Mouse (Mus musculus) heart, postnatal 10 days (tissue): ENCODE data around the gene Trappc6b. TPM values are rescaled to one million over a fixed set of nuclear protein-coding genes. Genes with fewer than 3 reads are reported as not detected.

Source experiments
- DNase-seq, 2 experiments: peaks; one replicate each; pipeline ENCODE4 v3.0.0; 2021
- intact Hi-C: fragments of 180-260 bp; cut with DNase I; formaldehyde crosslinking; loops from one replicate; pipeline ENCODE4 v1.15.1; 2025
- total RNA-seq, 2 experiments: library from RNA; stranded (reverse); gene quantifications; 2 replicates each; pipeline ENCODE4 v1.2.3; 2021

The Trappc6b gene
- total RNA-seq, 2 experiments from 2014 or later, result 65.3 to 66.2 TPM

DNA sequence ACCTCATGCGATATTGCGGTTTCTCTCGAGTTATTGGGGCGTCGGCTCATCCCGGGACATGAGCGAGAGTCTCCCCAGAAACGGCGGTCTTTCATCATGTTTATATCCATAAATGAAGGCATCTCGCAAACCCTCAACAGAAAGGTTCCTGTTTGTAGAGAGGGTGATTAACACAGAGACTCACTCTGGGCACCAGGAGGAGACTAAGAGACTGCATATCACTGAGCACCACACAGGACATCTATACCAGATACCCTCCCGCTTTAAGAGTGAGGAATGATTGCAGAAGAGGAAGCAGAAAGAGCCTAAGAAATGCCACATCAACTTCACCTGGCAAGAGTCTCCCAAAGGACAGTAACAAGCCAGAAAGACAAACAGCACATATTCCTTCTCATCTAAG lies 5.0 kb downstream of the Trappc6b start:
- intact Hi-C loops, result no loop called here

DNA sequence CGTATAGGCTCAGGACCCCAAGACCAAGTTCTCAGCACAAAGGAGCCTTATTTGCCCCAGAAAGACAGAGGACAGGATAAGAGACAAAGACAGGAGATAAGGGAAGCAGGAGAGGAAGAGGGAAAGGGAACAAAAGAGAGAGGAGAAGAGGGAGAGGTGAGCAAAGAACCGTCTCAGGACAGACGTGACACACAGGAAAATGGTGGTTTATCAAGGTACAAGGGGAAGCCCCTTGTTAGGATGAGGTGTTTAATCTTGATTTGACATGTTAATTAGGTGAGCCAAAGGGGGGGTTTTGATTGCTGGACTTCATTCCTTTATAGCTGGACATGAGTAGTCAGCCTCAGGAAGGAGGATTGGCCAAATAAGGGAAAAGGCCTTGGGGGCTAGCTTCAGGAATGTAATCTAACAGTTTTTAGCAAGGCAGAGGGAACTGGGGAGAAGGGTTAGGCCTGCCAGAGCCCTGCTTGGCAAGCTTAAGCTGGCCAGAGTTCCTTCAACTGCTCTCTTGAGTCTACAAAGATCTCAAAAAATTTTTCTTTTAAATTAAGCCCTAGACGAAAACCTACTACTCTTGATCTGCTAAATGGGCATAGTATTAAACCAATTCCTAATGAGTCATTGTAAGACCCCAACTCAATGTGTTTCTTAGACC lies 5.9 kb downstream of the Trappc6b start:
- intact Hi-C loops, result no loop called here
- DNase-seq, result no peak

More for the DNA sequence above, 5.0 kb downstream of the Trappc6b start:
- DNase-seq, result no peak

DNA sequence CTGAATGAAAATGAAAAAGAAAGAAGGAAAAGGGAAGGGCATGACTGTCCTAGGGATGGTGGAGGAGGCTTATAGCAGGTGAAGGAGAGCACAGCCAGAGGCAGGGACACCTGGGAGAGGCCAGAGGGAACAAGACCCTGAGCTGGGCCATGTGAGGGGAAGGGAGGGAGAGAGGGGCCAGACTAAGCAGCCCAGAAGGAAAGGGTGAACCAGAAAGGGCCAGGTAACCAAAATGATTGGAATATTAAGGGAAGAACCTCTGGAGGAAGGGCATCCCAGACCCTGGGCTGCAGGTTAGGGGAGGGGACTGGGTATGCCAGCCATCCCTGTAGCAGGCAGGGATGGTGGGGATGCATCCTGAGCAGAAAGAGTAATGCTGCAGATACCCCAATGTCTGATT lies 7.3 kb downstream of the Trappc6b start:
- DNase-seq, result no peak
- intact Hi-C loops, result no loop called here

DNA sequence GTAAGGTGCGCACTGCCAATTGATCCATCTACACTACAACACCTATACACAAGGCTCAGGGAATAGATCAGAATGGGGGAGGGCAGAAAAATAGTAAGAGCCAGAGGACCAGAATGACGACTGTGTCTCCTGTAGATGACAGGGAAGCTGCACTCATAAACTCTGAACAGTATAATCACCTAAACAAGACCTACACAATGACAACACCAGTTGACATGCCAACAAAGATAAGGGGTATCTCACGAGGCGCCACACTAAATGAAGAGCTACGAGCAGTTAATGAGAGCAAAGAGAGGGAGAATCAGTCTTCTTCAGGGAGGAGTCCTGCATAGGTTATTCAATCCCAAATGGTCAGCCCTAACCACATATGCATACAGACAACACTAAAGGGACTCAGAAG lies 8.1 kb downstream of the Trappc6b start:
- intact Hi-C loops, result no loop called here
- DNase-seq, result no peak

DNA sequence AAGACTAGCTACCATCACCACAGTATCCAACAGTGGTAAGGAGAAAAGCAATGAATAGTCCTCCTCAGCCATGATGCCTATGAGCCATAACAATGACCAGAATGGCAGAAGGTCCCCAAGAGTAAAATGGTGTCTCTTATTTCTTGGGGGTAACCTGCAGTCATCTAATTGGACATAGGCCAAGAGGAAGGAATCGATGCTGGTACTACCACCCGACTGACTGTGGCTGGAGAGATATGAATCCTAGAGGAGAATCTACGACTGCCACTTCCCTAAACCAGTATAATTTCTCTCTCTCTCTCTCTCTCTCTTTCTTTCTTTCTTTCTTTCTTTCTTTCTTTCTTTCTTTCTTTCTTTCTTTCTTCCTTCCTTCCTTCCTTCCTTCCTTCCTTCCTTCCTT lies 8.8 kb downstream of the Trappc6b start:
- DNase-seq, result no peak
- intact Hi-C loops, result no loop called here

DNA sequence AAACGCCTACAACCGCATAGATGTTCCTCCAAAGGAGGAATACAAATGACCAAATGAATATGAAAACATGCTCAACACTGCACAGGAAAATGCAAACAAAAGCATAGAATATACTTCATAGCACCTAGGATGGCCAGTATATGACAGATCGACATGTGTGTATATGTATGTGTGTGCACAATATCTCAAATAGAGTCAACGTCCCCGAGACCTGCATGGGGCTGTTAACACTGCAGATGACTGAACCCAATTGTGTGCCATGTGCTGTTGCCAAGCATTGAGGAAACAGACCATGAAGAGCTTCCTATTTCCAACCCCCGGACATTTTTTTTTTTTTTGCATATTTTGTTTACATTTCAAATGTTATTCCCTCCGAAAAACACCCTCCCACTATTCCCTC lies 20.4 kb downstream of the Trappc6b start:
- intact Hi-C loops, result no loop called here

DNA sequence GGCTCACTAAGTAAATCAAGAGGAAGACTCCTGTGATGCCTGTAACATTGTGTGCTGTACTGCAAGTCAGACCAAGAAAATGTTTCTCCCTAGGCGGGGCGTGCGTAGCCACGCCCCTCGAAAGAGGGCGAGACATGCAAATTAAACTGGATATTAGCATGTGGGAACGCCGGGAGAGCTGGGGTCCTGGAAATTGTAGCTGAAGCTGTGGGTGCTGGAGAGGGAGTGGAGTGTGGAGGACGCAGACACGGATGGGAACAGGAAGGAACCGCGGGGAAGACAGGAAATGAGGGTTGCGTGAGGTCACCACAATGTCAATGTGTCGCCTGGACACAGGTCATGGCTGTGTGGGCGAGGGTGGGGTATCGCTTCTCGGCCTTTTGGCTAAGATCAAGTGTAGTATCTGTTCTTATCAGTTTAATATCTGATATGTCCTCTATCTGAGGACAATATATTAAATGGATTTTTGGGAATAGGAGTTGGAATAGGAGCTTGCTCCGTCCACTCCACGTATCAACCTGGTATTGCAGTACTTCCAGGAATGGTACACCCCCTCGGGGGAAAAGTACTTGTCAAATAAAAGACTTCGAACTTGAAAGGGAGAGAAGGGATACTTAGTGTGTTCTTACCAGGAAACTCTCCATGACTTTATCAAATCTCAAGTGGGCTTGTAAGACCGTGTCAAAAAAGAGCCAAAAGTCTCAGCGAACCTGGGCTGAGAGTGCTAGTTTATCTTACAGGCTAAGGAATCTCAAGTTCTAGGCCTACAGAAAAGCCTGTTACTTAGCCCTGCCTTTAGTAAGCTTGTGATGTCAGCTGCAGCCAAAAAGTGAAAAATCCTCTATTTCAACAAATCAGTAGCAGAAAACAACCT lies 21.1 kb downstream of the Trappc6b start:
- peak; percentile 25 to 57 for DNase-seq
- intact Hi-C loops, result no loop called here

More for the DNA sequence above, 20.4 kb downstream of the Trappc6b start:
- DNase-seq, result no peak

DNA sequence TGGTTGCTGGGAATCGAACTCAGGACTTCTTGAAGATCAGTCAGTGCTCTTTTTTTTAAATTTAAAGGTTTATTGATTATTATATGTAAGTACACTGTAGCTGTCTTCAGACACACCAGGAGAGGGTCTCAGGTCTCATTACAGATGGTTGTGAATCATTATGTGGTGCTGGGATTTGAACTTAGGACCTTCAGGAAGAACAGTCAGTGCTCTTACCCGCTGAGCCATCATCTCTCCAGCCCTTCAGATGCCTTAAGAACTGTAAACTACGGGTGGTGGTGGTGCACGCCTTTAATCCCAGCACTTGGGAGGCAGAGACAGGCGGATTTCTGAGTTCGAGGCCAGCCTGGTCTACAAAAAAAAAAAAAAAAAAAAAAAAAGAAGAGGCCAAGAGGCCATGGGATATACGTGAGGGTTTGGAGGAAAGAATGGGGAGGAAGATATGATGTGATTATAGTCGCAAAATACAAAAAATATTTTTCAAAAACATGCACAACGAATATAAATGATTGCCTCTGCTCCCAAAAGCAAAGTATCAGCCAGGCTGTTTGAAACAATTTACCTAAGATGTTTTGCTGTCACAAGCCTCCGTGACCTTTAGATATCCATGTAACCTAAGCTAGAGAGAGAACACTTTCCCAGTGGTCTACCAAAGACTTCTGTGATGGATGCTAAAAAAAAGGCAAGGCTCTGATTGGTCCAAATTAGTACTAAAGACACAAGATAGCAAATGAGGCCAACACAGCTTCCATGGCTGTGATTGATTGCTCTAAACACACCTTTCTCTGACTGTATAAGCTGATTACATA lies 21.9 kb downstream of the Trappc6b start:
- intact Hi-C loops, result no loop called here
- DNase-seq, result no peak

DNA sequence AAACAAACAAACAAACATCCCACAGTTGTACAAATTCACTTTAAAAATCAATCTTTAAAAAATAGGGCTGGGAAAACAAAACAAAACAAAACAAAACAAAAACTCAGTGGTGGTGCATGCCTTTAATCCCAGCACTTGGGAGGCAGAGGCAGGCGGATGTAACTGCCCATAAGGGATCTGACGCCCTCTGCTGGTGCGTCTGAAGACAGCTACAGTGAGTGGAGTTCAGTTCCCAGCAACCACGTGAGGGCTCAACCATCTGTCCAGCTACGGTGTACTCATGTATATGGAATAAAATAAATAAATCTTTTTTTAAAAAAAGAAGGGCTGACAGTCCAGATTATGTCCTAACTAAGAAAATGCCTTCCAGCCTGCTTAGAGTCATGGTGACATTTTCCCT lies 29.2 kb downstream of the Trappc6b start:
- DNase-seq, result no peak
- intact Hi-C loops, result no loop called here

DNA sequence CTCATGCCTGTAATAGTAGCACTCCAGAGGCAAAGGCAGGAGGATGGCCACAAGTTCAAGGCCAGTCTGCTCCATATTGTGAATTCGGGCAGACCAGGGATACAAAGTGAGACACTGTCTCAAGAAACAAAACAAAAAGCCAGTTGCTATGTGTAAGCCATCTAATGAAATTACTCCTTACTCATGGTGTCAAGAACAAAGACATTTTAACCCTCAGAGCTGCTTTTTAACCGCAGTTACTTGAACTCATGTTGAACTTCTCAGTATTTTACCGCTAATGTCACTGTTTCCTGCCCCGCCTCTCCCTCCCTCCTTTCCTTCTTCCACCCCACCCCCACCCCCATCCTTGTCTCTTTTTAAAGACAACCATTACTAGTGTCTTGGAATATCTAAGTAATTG lies 40.0 kb downstream of the Trappc6b start:
- intact Hi-C loops, result no loop called here
- DNase-seq, result no peak

DNA sequence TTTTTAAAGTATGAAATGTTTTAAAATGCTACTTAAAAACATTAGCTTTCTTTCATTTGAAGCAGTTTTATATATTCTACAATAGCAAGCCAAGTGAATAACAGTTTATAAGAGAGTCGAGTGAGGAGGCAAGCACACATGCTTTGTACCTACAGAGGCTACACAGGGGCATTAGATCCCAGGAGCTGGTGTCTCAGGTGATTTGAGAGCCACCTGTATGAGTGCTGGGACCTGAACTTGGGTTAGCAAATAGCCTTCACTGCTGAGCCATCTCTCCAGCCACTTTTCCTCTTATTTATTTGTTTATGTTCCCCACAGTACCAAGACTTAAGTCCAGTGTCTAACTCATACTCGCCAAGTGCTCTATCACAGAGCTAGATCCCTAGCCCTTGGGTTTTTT lies 41.4 kb downstream of the Trappc6b start:
- intact Hi-C loops, result no loop called here
- DNase-seq, result no peak

DNA sequence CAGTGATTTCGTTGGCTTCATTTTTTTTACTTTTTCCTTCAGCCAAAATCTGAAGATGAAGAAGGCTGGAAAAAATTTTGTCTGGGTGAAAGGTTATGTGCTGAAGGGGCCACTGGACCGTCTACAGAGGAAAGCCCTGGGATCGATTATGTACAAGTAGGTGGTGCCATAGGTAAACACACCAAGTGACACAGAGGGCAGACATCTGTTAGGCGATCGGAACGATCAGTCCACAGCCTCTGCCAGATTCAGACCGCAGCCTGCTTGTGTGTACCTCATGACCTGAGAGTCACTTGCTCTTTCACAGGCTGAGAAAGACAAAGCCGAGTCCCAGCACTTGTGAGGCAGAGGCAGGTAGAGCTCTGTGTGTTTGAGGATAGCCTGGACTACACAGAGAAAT lies 43.3 kb downstream of the Trappc6b start:
- DNase-seq, result no peak
- intact Hi-C loops, result no loop called here

DNA sequence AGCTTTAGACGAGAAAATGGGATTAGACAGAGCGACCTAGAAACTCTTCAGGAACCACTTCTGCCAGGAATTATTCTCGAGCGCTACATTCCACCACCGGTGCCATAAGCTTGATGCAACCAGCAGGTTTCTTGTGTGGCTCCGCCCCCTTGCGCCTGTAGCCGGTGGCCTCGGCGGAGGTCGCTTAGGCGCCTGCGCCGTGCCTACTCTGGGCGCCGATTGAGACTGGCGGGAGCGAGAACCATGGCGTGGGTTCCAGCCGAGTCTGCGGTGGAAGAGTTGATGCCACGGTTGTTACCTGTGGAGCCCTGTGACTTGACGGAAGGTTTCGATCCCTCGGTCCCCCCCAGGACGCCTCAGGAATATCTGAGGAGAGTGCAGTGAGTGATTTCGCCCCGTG lies 48.0 kb downstream of the Trappc6b start, which contains the start of gene Gemin2:
Gemin2 (plus strand) TSS at position 160 of the 400 bp plus-strand sequence.
- intact Hi-C loops, result loop anchor here (2.0 to 5.0 kb wide), 3 partner anchors 54 to 204 kb away; partner anchors contain the start of genes Fbxo33 and Pnn
- DNase-seq, result peak; percentile 93 to 94

DNA sequence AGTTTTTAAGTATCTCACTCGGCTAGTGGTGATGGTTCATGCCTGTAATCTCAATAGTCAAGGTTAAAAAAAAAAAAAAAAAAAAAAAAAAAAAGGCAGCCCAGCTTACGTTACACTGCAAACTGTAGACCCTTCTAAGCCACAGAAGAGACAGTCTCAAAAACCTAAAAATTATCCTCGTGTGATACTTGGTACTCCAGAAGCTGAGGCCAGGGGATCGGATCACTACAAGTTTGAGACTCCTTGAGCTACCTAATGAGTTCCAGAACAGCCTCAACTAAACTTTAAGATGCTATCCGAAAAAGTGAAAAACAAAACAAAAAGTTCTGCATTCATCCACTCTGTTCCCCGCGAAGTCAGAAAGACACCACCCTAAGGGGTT lies 48.6 kb downstream of the Trappc6b start:
- intact Hi-C loops, result loop anchor here (2.0 to 5.0 kb wide), 3 partner anchors 54 to 205 kb away; partner anchors contain the start of genes Fbxo33 and Pnn
- peak in 1 of 2 experiments; percentile 37 for DNase-seq

DNA sequence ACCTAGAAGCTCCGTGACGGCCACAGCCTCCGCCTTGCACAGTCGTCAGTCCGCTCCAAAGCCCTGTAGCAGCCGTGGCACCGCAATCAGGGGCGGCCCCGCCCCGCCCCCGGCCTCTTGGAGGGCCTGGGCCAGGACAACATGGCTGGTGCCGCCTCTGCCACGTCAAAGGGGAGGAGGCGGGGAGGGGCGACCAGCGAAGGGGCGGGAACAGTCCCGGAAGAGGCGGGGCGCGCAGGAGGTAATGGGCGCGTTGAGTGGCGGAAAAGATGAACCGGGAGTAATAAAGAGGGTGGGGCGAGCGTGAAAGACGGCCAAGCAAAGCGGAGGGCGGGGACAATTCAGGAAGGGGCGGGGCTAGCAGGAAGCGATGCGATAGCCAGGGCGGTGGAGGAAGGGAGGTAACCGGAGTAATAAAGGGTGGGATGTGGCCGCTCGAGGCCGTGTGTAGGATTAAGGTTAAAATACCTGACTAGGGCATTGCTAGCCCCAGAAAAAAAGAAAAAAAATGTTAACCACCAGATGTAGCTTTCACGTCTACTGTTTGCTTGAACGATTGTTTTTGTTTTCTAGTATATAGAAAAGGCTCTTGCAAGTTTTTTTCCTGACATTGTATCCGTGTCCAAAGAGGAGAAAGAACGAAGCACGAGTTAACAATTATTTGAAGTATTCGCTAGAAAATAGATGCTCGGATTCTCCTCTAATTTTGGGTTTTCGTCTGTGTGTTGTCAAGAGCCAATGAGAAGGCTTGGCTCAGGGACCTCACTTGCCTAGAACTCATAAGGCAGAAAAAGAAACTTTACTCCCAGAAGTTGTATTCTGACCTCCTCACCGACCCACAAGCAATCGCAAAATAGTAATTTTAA lies 49.2 kb downstream of the Trappc6b start, which contains the start of gene Sec23a:
Sec23a (minus strand) TSS at position 174 of the 866 bp plus-strand sequence.
- peak; percentile 99 for DNase-seq
- intact Hi-C loops, result loop anchor here (2.0 to 5.0 kb wide), 3 partner anchors 55 to 205 kb away; partner anchors contain the start of genes Fbxo33 and Pnn

DNA sequence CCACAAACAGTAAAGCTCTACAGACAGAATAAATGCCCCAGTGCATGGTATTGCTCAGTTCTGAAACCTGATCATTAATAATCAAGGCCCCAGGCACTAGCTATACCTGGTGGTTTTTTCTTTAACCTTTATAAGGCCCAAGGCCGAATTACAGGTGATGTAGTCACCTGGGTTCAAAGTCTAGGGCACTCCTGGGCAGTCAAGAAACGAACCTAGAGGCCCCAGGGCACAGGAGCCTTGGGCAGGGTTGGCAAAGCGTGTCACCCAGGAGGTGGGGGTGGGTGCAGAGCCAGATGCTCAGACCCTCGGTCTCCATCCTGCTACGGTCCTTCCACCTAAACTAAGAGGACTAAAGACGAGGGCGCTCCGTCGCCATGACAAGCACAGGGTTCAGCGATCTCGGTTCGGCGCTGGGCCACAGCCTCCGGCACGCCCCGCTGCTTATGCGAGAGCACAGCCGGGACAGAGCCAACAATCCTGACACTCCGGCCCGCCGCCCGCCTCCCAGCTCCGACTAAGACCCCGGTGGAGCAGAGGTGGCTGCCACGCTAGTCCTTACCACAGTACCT lies 49.9 kb downstream of the Trappc6b start:
- intact Hi-C loops, result loop anchor here (5.0 kb wide), 1 partner anchor 206 kb away; the partner anchor contains the start of gene Fbxo33
- DNase-seq, result no peak

DNA sequence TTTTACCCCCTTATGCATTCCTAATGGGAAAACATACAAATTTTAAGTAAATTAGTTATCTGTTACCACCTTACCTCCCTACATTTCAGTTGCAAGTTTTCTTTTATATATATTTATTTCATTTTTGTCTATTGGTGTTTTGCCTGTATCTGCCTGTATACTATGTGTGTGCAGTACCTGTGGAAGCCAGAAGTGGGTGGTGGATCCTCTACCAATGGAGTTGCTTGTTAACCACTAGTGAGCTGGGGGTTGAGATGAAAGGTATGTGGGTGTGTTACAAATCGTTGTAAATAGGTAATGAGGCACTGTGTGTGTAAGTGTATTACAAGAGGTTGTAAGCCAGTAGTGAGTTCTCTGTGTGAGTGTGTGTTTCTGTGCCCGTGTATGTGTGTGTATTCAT lies 50.8 kb downstream of the Trappc6b start:
- DNase-seq, result peak in 1 of 2 experiments; percentile 7
- intact Hi-C loops, result loop anchor here (5.0 kb wide), 1 partner anchor 207 kb away; the partner anchor contains the start of gene Fbxo33
